In the genomic region with DNA sequence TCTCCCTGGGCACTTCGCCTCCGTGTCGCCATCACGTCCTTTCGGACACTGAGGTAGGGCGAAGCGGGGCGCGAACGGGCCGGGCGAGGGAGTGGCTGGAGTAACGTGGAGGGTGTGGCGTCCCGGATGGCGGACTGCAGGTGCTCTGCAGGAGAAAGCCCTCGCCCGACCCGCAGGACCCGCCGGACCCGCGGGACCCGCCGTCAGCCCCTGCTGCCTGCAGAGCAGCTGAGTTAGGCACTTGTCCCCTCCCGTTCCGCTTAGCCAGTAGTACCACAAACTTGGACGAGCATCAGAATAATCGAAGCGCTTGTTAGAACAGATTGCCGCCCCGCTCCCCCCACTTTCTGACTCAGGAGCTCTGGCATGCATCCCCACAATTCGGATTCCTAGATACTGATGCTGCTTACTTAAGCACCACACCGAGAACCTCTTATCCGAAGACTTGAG, we compare ENCODE assay signal across 8 mouse cellular contexts. TPM values are rescaled to one million over a fixed set of nuclear protein-coding genes. Genes with fewer than 3 reads are reported as not detected.
A peak's percentile ranks its signal among the peaks of the same experiment; 100 is the strongest.
DNase-seq lines count a peak whose midpoint lies in the region; ATAC-seq and TF ChIP-seq lines count a peak whose summit lies in the region.

No protein-coding gene starts in this region.

- no peaks in the 10 kb centered on the region for H3K9me3 ChIP-seq in heart, postnatal 0 days (replicated peaks; ENCODE audit: control insufficient read depth, low read length)
- H3K9me3 ChIP-seq in stomach, embryonic 15.5 days: no peaks in the 10 kb centered on the region

- peak; percentile 86 to 95 for DNase-seq in adrenal gland, adult (ENCODE audit: inconsistent age in 2 of 2, low spot score in 1 of 2)
- no peak for DNase-seq in adrenal gland, adult 18-20 months (ENCODE audit: low spot score in 2 of 2)
- DNase-seq in 416B (ENCODE audit: low read depth): peak; percentile 48
- DNase-seq in c-Kit-positive CD71-positive TER-119-negative erythroid progenitor cells, embryonic 14.5 days (ENCODE audit: low read depth): peak; percentile 34
- peak; percentile 36 for DNase-seq in heart, postnatal 0 days (ENCODE audit: low spot score)
- DNase-seq in left cerebral cortex, adult 2 months (ENCODE audit: extremely low spot score in 1 of 2, low spot score in 2 of 2): peak; percentile 38 to 59

- no peak for TF ChIP-seq EP300 in heart, postnatal 0 days (IDR thresholded peaks at IDR 0.05; ENCODE audit: low read depth)

- peak overlapping the region; percentile 74 for H3K4me3 ChIP-seq in heart, postnatal 0 days (ENCODE audit: low read depth, low read length)
- peak overlapping the region; percentile 82 for H3K4me3 ChIP-seq in left cerebral cortex, adult 2 months
- H3K4me3 ChIP-seq in stomach, embryonic 15.5 days (replicated peaks): peak overlapping the region; percentile 66

- H3K4me2 ChIP-seq in heart, postnatal 0 days (ENCODE audit: low read depth, low read length): peak overlapping the region; percentile 93
- peak overlapping the region; percentile 87 for H3K4me2 ChIP-seq in stomach, embryonic 15.5 days

- intact Hi-C loops in left cerebral cortex, adult 2 months (cut with DNase I): loop anchor here (5.0 kb wide), 1 partner anchor 90 kb away; no protein-coding TSS in a partner anchor

- H3K36me3 ChIP-seq in heart, postnatal 0 days (replicated peaks; ENCODE audit: control insufficient read depth, insufficient read depth, low read length): peaks cover 31% of the 10 kb centered on the region
- peaks cover 22% of the 10 kb centered on the region for H3K36me3 ChIP-seq in stomach, embryonic 15.5 days

- H3K27ac ChIP-seq in heart, postnatal 0 days (ENCODE audit: low read depth): peak overlapping the region; percentile 63
- H3K27ac ChIP-seq in left cerebral cortex, adult 2 months: peak overlapping the region; percentile 85
- H3K27ac ChIP-seq in stomach, embryonic 15.5 days: peak overlapping the region; percentile 82

- no peaks in the 10 kb centered on the region for H3K27me3 ChIP-seq in heart, postnatal 0 days (ENCODE audit: control insufficient read depth, insufficient read depth, low read length)
- no peaks in the 10 kb centered on the region for H3K27me3 ChIP-seq in stomach, embryonic 15.5 days (replicated peaks)

- no peak for TF ChIP-seq CTCF in heart, postnatal 0 days (IDR thresholded peaks at IDR 0.05; ENCODE audit: low read depth)
- TF ChIP-seq CTCF in left cerebral cortex, adult 2 months (IDR thresholded peaks at IDR 0.05): no peak

- WGBS in heart, postnatal 0 days: under 1% methylated on average over 35 of the region's 35 CpGs
- 0% methylated on average over 33 of the region's 35 CpGs for WGBS in stomach, embryonic 15.5 days

- ATAC-seq in heart, postnatal 0 days (ENCODE audit: insufficient read depth, low read depth): peak; percentile 43
- ATAC-seq in megakaryocyte, adult 5-6 weeks (ENCODE audit: poor library complexity, severe bottlenecking): peak; percentile 22
- peak; percentile 79 for ATAC-seq in stomach, embryonic 15.5 days (ENCODE audit: insufficient read depth, low FRiP score, low read depth)

- H3K9ac ChIP-seq in heart, postnatal 0 days (replicated peaks; ENCODE audit: low read depth, low read length): peak overlapping the region; percentile 58
- peak overlapping the region; percentile 36 for H3K9ac ChIP-seq in stomach, embryonic 15.5 days

- peaks cover 9% of the 10 kb centered on the region; the same call in 1 of the 2 replicates for H3K4me1 ChIP-seq in heart, postnatal 0 days (ENCODE audit: control insufficient read depth, insufficient read depth)
- peaks cover 32% of the 10 kb centered on the region for H3K4me1 ChIP-seq in stomach, embryonic 15.5 days

RNA-seq across cellular contexts. Expression of a gene that starts 0.4 kb away (rescaled TPM):
- total RNA-seq in adrenal gland, adult 18-20 months (2021): 10 to 100 TPM in 1 of 2 experiments, 1 to 10 TPM in 1; 7.9 to 23.7 TPM
- 3.5 and 4.4 TPM in 2 replicates for total RNA-seq in heart, postnatal 0 days (2014; rRNA removed; ENCODE audit: low replicate concordance)
- 0.81 and 1.1 TPM in 2 replicates for polyA plus RNA-seq in heart, postnatal 0 days (2015; fragmentation: Nextera tagmentation; extraction: Ambion mirVana)
- 10 to 100 TPM; 12.3 to 14.8 TPM for total RNA-seq in left cerebral cortex, adult 2 months (2021)
- 1.4 and 1.6 TPM in 2 replicates for total RNA-seq in megakaryocyte, adult 5-6 weeks (2015)
- 2.2 and 2.6 TPM in 2 replicates for total RNA-seq in megakaryocyte, adult 5-6 weeks (2017)
- polyA plus RNA-seq in stomach, embryonic 15.5 days (2015; fragmentation: Nextera tagmentation; extraction: Ambion mirVana): 1.6 and 2.8 TPM in 2 replicates

RNA-seq across cellular contexts. Expression of a gene that starts 6.5 kb away (rescaled TPM):
- total RNA-seq in adrenal gland, adult 18-20 months (2021): 100 to 1,000 TPM; 631 to 697 TPM
- total RNA-seq in heart, postnatal 0 days (2014; rRNA removed; ENCODE audit: low replicate concordance): 615 and 659 TPM in 2 replicates
- polyA plus RNA-seq in heart, postnatal 0 days (2015; fragmentation: Nextera tagmentation; extraction: Ambion mirVana): 490 and 528 TPM in 2 replicates
- 100 to 1,000 TPM; 287 to 307 TPM for total RNA-seq in left cerebral cortex, adult 2 months (2021)
- 1,940 and 2,009 TPM in 2 replicates for total RNA-seq in megakaryocyte, adult 5-6 weeks (2015)
- 1,458 and 1,666 TPM in 2 replicates for total RNA-seq in megakaryocyte, adult 5-6 weeks (2017)
- 983 and 1,042 TPM in 2 replicates for polyA plus RNA-seq in stomach, embryonic 15.5 days (2015; fragmentation: Nextera tagmentation; extraction: Ambion mirVana)

RNA-seq across cellular contexts. Expression of a gene that starts 6.7 kb away (rescaled TPM):
- total RNA-seq in adrenal gland, adult 18-20 months (2021): 1 to 10 TPM; 2.1 to 2.6 TPM
- total RNA-seq in heart, postnatal 0 days (2014; rRNA removed; ENCODE audit: low replicate concordance): 0.23 TPM in 1 of 2 replicates, not detected in the other
- polyA plus RNA-seq in heart, postnatal 0 days (2015; fragmentation: Nextera tagmentation; extraction: Ambion mirVana): 0.83 and 1.4 TPM in 2 replicates
- 1 to 10 TPM; 3.7 to 4.9 TPM for total RNA-seq in left cerebral cortex, adult 2 months (2021)
- 0.14 TPM in 1 of 2 replicates, not detected in the other for total RNA-seq in megakaryocyte, adult 5-6 weeks (2015)
- total RNA-seq in megakaryocyte, adult 5-6 weeks (2017): 0.15 and 0.53 TPM in 2 replicates
- 2.2 TPM in 2 replicates for polyA plus RNA-seq in stomach, embryonic 15.5 days (2015; fragmentation: Nextera tagmentation; extraction: Ambion mirVana)

Comparison
In these comparisons a context has a peak if more than half of its experiments do, and no peak if none do; other contexts are left out.
1. DNase-seq: peak in adrenal gland, adult (2 of 2), 416B (single experiment), c-Kit-positive CD71-positive TER-119-negative erythroid progenitor cells, embryonic 14.5 days (single experiment), heart, postnatal 0 days (single experiment) and left cerebral cortex, adult 2 months (2 of 2); none in adrenal gland, adult 18-20 months (0 of 2).
2. ATAC-seq: peak in every context shown above with its lines; median percentile 79 in stomach, embryonic 15.5 days; 43 in heart, postnatal 0 days; 22 in megakaryocyte, adult 5-6 weeks.
3. Peak in every context shown above with its lines, with median percentiles within 50 percentile points of each other: H3K27ac ChIP-seq and H3K4me3 ChIP-seq.